Mouse (Mus musculus): ENCODE measurements around the gene Mpeg1.

DNA sequence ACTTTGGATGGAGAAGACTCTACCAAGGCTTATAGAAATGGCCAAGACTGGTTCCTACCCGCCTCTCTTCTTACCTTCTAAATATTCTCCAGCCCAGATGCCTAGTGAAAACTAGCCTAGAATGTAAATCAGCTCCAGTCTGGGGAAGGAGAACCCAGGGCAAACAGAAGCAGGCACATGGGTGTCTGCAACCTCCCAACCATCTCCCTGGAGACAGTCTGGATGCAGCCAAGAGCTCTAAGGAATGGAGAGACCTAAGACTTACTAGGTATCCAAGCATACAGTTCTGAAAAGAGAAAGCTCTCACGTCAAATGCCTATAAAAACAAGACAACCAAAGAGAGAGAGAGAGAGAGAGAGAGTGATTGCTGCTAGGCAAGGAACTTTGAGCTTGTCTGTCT is 37.3 kb downstream of the Mpeg1 start:
- TF ChIP-seq CTCF (IDR thresholded peaks at IDR 0.05; ENCODE audit: low read depth, low read length), result no peak
- TF ChIP-seq POLR2A (IDR thresholded peaks at IDR 0.05; ENCODE audit: borderline replicate concordance, low read depth, low read length), result no peak
